Mouse (Mus musculus) gonadal fat pad, adult 2 months (tissue): ENCODE data around the gene Cyp2d11. TPM values are rescaled to one million over a fixed set of nuclear protein-coding genes. Genes with fewer than 3 reads are reported as not detected.
A peak's percentile ranks its signal among the peaks of the same experiment; 100 is the strongest.
"Not testable (repeated sequence)": the region's sequence is repeated elsewhere in the genome, so short reads cannot be mapped to it uniquely, and the experiment has no call there.

Experiments
- DNase-seq: peaks from one replicate; pipeline ENCODE4 v3.0.0-alpha.2; 2012; ENCODE audit warnings: low read depth
- polyA plus RNA-seq: library from polyadenylated mRNA; depleted of rRNA; stranded (reverse); fragments of >200 nt; gene quantifications from 2 replicates; pipeline ENCODE4 v1.2.3, GENCODE M21; 2012

The Cyp2d11 gene
- polyA plus RNA-seq, 1 experiment, result not detected

DNA sequence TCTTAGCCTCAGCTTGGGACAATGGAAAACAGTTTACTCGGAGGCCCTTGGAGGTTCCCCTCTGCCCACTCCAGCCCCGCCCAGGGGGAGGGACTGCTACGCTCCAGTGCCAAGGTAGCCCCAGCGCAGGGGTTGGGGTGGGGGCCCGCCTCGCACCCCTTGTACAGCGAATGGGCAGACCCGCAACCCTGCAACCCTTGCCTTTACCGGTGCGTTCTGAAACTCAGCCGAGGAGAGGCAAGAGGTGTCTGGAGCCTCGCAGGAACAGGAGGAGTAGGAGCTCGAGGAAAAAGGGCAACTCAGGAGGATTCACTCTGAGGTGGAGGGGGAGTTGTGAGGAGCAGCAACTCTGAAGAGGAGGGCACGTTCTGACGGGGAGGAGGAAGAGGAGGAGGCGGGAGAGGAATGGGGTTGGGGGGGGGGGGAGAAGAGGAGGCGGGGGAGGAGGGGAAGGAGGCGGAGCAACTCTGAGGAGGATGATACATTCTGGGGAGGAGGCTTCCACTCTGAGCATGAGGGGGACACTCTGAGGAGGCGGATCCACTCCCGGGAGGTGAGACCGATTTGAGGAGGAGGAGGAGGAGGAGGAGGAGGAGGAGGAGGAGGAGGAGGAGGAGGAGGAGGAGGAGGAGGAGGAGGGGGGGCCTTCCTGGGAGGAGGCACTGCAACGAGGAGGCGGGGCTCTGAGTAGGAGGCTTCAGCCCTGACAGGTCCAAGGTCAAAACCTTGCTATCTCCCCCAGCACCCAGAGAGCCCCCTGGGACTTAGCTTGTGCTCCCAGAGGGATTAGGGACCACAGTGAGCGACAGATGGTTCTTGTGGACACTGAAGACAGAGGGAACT lies 13.7 kb downstream of the Cyp2d11 start, which contains the start of gene Cyp2d22:
Gene Cyp2d22 (minus strand): TSS at position 390 of the 843 bp plus-strand sequence.
- no peak for DNase-seq

GRCm38 (mm10) chr15:82379511-82379870 lies 14.3 kb downstream of the Cyp2d11 start:
- no peak for DNase-seq

- no peak for DNase-seq
These were observed 15.3 kb downstream of the Cyp2d11 start for GRCm38 (mm10) chr15:82378261-82379180.

GRCm38 (mm10) chr15:82377701-82378100 lies 16.1 kb downstream of the Cyp2d11 start:
- no peak for DNase-seq

DNA sequence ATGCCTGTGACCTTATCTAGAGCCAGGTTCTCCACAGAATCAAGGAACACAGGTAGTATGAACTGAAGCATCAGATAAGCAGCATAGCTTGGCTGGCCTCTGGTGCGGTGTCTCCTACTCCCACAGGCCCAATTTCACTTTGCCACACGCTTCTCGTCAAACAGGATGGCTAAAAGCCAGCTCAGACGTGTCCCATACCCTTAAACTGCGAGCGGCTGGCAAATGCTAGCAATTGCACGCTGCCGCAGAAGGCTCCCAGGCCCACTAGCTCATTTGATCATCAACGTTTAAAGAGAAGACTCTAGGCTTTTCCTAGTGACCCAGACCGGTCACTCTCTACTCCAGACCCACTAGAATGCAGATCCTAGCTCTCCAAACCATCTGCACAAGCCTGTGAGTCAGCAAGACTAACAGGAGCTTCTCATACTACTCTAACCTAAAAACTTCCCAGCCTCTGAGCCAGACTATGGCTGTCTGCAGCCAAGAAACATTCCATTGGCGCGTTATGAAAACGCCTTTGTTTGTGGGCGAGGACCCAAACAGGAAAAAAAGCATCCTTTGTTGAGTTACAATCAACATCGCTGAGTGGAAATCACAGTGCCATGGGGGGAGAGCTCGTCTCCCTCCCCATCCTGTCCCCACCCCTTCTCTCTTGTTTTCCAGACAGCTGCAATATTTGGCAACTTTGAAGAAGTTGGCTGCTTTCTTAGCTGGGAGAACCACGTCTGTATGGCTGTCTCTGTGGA lies 17.3 kb downstream of the Cyp2d11 start:
- DNase-seq, result no peak

GRCm38 (mm10) chr15:82375855-82376254 lies 18.0 kb downstream of the Cyp2d11 start:
- DNase-seq, result no peak

- no peak for DNase-seq
These were observed 19.4 kb downstream of the Cyp2d11 start for GRCm38 (mm10) chr15:82374437-82374836.

DNA sequence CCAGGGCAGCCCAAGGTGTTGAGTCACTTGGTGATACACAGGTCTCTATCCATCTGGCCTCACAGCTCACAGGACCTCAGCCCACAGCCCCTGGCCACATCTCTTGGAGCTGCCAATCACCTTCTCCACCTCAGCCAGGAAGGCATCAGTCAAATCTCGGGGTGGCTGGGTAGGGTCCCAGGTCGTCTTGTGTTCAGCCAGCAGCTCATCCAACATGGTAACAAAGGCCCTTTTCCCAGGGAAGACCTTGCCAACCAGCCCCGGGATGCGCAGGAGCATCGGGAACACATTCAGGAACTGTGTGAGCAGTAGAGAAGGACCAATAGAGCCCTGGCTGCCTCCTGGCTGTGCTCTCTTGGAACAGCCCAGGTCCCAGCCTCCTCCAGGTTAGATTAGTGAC lies 20.8 kb downstream of the Cyp2d11 start:
- DNase-seq, result no peak

DNA sequence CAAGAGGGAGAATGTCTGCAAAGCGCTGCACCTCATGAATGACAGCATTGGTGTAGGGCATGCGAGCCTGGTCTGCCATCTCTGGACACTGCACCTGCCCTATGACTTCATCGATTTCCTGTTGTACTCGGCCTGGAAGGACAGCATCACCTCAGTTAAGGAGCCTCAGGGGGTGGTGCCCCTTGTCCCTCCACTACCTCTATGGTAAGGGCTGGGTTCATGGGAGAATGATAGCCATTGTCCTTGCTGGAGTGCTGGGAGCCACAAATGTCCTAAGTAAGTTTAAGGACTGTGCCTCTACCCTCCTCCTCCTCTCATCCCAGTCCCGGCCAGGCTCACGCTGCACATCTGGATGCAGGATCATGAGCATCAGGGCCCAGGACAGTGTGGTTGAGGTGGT lies 21.4 kb downstream of the Cyp2d11 start:
- no peak for DNase-seq

DNA sequence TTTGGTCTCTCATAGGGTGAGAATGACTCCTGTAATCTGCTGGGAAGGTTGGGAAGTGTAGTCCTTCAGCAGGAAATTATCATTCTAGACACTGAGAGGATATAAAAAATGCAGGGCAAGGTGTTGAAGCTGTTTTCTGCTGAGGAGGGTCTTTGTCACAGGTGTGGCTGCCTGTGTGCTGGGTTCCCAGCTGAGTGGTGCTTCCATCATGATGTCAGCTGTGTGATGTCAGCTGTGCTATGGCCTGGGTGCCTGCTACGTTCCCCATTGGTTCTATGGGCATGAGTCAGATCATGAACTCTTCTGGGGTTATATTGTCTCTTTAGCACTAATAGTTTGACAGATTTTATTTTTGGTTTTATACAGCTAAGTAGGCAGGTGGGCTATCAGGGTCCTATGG lies 25.0 kb downstream of the Cyp2d11 start:
- DNase-seq, result no peak

DNA sequence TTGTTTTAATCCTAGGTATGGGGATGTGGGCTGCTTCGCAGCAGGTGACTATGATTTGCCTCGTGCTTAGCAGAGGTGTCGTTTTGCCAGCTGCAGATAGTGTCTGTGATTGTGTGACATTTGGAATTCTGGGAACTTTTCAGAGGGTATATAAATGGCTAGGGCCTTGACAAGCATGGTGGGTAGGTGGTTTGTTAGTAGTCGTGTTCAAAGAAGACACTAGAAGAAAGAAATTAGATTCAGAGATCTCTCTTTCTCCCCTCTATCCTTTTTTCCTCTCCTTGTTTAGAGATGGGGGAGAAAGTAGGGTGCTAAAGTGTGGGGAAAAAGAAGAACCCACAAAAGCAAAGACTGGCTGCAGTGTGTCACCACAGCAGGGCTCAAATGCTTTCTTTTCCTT lies 25.7 kb downstream of the Cyp2d11 start:
- no peak for DNase-seq

- not testable (repeated sequence) for DNase-seq
These were observed 29.3 kb downstream of the Cyp2d11 start for GRCm38 (mm10) chr15:82364561-82364960.

DNA sequence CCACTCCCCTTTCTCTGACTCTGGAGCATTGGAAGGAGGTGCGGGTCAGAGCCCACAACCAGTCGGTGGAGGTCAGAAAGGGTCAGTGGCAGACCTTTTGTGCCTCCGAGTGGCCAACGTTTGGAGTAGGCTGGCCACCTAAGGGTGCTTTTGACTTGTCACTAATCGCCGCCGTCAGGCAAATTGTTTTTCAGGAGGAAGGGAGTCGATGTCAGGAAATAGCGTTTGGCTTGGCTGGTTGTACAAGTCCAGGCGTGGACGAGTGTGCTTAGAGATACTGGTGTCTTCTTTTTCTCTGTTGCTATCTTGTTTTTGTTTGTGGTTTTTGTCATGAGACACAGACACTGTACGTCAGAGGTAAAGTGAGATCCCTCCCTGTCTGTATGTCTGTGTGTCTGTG lies 30.0 kb downstream of the Cyp2d11 start:
- DNase-seq, result not testable (repeated sequence)

DNA sequence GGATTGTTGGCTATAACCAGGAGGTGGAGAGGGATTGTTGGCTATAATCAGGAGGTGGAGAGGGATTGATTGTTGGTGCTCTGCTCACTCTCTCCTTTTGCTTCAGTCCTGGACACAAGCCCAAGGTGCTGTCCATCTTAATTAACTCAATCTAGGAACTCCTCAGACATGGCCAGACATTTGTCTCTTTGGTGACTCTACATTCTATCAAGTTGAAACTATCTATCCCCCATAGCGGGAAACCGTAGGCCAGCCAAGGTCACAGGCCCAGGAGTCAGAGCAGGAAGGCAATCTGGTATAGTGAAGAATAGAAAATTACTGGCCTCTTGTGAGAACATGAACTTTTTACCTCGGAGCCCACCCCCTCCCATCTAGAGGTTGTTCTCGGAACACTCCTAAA lies 31.6 kb downstream of the Cyp2d11 start:
- no peak for DNase-seq

GRCm38 (mm10) chr15:82361459-82362018 lies 32.3 kb downstream of the Cyp2d11 start:
- DNase-seq, result no peak

DNA sequence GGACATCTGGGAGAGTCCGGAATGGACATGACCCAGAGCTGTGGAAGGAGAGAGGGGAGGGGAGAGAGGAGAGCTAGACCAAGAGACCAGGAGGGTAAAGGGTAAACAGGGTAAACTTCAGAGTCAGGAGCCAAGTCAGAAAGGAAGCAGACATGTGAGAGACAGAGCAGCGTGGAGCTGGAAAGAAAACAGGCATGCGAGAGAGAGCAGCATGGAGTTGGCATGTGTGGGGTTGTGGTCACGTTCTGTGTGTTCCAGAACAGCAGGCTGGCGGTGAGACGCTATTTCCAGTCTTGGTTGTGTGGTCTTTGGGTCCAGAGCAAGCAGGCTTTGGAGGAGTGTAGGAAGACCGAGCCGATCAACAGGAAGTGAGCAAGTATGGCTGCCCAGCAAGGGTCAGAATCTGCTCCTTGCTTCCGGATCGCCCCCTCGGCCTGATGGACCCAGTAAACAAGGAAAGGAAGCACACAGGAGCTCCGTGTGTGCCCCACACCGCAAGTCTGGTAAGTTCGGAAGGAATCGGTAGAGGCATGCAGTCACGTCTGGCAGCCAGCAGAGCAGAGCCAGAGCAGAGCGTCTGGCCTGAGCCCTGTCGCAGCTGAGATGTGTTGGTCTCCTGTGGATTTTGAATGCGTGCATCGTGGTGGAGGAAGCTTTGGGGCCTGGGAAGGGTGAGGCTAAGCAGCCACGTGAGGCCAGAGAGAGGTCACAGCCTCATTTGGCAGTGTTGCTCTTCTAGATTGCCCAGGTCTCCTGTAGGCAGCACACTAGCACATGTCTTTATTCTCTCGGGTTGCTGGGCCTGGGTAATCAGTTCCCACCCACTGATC lies 35.2 kb downstream of the Cyp2d11 start:
- DNase-seq, result no peak

DNA sequence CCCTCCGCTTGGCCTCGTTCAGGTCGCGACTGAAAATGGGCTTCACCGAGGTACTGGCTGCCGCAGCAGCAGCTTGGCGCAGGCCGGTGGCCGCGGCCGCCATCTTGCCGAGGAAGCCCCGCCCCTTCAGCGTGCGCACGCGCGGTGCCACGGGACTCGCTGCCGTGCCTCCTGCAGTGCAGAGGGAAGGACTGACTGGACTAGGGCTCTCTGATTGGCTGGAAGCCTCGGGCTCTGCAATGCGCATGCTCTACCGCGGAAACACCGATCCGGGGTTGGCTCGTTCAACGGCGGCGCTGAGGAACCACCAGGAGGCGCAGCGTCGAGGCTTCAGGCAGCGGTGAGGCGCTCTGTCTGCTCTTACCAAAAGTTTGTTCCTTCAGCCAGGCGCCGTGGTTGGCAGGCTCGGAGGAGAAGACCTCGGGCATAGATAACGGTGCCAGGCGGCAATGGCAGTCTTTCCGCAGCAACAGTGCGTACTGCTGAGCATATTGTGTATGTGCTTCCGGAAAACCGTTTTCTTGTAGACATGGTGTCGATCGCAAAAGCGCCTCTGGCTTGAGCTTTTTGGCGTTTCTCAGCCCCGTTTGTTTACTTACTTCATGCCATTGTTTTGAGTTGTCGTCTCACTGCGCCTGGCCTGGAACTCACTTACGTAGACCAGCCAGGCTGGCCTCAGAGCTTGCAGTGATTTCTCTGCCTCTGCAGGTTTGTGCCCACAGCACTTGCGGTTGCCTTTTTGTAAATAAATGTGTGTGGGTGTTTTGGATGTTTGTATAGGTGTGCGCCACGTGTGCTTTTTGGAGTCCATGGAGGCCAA lies 39.5 kb downstream of the Cyp2d11 start, which contains the start of gene Ndufa6:
Gene Ndufa6 (minus strand): TSS at position 197 of the 820 bp plus-strand sequence.
- DNase-seq, result peak; percentile 68

GRCm38 (mm10) chr15:82353745-82354113 lies 40.1 kb downstream of the Cyp2d11 start:
- DNase-seq, result no peak

- no peak for DNase-seq
These were observed 40.6 kb downstream of the Cyp2d11 start for GRCm38 (mm10) chr15:82353078-82353744.
